Mouse (Mus musculus): Measurements from ENCODE around the gene Tldc2. TPM values are rescaled to one million over a fixed set of nuclear protein-coding genes. Genes with fewer than 3 reads are reported as not detected.

Tldc2 gene
- polyA plus RNA-seq, 1 experiment from 2014 or later = not detected

DNA sequence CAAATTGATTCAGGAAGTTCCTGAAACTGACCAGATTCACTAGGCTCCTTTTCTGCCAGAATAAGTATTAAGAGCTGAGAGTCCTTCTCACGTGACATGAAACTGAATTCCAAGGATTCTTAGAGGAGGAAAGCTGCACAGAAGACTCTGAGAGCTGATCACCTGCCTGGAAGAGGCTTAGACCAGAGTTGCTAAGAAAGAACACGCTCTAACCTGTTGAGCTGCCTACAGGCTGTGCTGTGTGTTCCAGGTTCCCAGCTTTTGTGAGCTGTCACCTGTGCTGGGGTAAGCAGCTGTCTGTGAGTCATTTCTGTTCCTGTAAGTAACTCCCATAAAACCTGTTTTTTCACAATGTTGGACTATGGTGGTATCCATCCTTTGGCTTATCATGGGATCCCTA lies 40.9 kb upstream of the Tldc2 start:
- no peaks in the 10 kb centered on the region for H3K27me3 ChIP-seq (ENCODE audit: insufficient read depth, low read length)
- peaks cover 61% of the 10 kb centered on the region for H3K36me3 ChIP-seq (ENCODE audit: insufficient read depth)
- no peak for TF ChIP-seq CTCF (IDR thresholded peaks at IDR 0.05; ENCODE audit: low read depth)
- no peaks in the 10 kb centered on the region for H3K9me3 ChIP-seq (ENCODE audit: low read depth, low read length)
- no peak overlapping the region for H3K4me3 ChIP-seq (ENCODE audit: low read depth, low read length)
- H3K27ac ChIP-seq (ENCODE audit: low read depth) = no peak overlapping the region
- H3K4me2 ChIP-seq = no peak overlapping the region
- H3K9ac ChIP-seq = no peak overlapping the region
- ATAC-seq (ENCODE audit: insufficient read depth) = no peak
- no peak for DNase-seq
- H3K4me1 ChIP-seq (ENCODE audit: insufficient read depth) = no peaks in the 10 kb centered on the region
- WGBS = 95% methylated on average over 2 of the region's 2 CpGs

DNA sequence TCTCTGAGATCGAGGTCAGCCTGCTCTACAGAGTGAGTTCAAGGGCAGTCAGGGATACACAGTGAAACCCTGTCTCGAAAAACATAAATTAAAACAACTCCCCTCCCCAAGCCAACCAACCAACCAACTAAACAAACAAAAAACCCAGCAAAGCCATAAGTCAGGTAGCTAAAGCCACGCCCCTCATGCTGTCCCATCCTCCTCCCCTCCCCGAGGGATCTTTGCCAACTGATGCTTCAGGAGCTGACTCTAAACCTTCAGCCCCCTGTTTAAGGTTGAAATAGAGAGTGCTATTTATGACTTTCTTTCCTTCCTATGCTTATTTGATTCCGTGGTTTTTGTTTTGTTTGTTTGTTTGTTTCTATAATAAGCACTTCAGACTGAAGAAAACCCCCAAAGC lies 39.9 kb upstream of the Tldc2 start:
- Histone ChIP-seq H3K36me3 (ENCODE audit: insufficient read depth) (peaks cover 59% of the 10 kb centered on the region), H3K4me1 (ENCODE audit: insufficient read depth) (no peaks in the 10 kb centered on the region), H3K9me3 (ENCODE audit: low read depth, low read length) (no peaks in the 10 kb centered on the region), H3K27ac (ENCODE audit: low read depth) (no peak overlapping the region), H3K9ac (no peak overlapping the region), H3K27me3 (ENCODE audit: insufficient read depth, low read length) (no peaks in the 10 kb centered on the region), H3K4me2 (no peak overlapping the region), H3K4me3 (ENCODE audit: low read depth, low read length) (no peak overlapping the region)
- 93% methylated on average over 5 of the region's 5 CpGs for WGBS
- ATAC-seq (ENCODE audit: insufficient read depth) (no peak), DNase-seq (no peak)
- no peak for TF ChIP-seq CTCF (IDR thresholded peaks at IDR 0.05; ENCODE audit: low read depth)

DNA sequence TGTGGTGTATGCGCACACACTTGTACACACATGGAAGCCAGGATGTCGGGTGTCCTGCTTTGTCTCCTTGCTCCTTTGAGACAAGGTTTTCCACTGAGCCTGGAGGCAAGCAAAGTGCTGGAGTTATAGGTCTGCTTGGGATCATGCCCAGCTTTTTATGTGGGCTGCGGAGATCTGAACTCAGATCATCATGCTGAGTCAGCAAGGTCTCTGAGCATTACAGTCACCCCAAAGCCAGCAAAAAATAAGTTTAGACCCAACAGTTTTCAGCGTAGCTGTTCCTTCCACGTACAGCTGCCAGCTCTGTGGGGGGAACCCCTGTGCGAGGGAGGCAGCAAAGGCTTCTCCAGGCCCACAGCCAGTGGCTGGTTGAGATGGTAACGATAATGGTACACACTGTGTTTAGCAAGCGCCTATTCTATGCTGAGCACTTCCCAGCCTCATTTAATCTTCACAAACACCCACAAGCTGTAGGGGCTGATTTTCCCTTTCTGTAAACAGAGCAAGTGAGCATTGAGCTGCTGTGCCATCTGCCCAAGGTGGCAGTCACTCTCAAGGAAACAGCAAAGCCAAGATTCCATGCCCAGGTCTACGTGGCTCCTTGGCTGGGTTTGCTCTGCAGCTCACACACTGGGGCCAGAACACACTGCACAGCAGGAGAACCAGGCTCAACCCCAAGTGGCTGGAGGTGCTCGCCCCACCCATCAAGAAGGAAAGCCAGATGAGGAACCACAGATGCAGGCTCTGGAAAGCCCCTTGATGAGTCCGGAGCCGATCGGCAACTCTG lies 38.3 kb upstream of the Tldc2 start:
- WGBS = 81% methylated on average over 13 of the region's 13 CpGs
- H3K27ac ChIP-seq (ENCODE audit: low read depth) = peak overlapping the region; percentile 2; the same call in 1 of the 2 replicates
- no peak for ATAC-seq (ENCODE audit: insufficient read depth)
- TF ChIP-seq CTCF (IDR thresholded peaks at IDR 0.05; ENCODE audit: low read depth) = no peak
- no peak overlapping the region for H3K9ac ChIP-seq
- H3K4me1 ChIP-seq (ENCODE audit: insufficient read depth) = no peaks in the 10 kb centered on the region
- no peaks in the 10 kb centered on the region for H3K9me3 ChIP-seq (ENCODE audit: low read depth, low read length)
- H3K4me2 ChIP-seq = no peak overlapping the region
- H3K36me3 ChIP-seq (ENCODE audit: insufficient read depth) = peaks cover 69% of the 10 kb centered on the region
- H3K27me3 ChIP-seq (ENCODE audit: insufficient read depth, low read length) = no peaks in the 10 kb centered on the region
- H3K4me3 ChIP-seq (ENCODE audit: low read depth, low read length) = no peak overlapping the region
- DNase-seq = no peak

DNA sequence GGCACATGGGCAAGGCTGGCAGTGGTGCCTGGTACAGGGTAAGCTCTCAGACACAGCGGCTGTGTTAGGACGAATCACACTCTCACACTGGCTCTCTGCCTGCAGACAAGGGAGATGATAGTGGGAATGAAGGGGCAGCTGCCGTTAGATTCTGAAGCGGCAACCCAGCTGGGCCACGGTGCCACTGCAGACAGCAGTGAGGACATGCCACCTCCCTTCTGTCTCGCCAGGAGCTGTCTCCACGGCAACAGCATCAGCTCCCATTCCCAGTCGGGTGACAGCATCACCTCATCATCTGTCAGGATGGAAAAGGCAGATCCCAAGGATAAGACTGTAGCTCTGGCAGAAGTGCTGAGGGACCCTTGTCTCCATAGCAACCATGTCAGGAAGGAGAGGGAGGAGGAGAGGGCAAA lies 37.0 kb upstream of the Tldc2 start:
- DNase-seq = peak; percentile 59

DNA sequence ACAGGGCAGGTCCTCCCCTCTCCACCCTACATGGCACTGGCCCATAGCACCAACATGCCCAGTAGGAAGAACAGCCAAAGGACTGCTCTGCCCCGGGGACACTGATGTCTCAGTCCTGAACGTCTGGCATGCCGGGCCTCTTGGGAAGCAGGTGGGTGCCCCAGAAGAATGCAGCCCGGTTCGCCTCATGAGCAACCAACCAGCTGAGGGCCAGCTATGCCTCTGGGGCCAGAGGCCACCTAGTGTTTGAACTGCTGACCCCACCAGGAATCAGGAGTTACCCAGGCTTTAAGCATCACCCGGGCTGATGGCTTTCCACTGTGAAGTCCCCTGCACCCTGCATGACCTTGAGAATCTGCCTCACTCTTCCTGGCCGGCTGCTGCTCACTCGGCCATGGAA lies 34.4 kb upstream of the Tldc2 start:
- DNase-seq (no peak), ATAC-seq (ENCODE audit: insufficient read depth) (no peak)
- Histone ChIP-seq H3K27ac (ENCODE audit: low read depth) (no peak overlapping the region), H3K4me3 (ENCODE audit: low read depth, low read length) (no peak overlapping the region), H3K9ac (no peak overlapping the region), H3K4me2 (no peak overlapping the region), H3K4me1 (ENCODE audit: insufficient read depth) (peaks cover 7% of the 10 kb centered on the region; the same call in 1 of the 2 replicates), H3K9me3 (ENCODE audit: low read depth, low read length) (no peaks in the 10 kb centered on the region), H3K27me3 (ENCODE audit: insufficient read depth, low read length) (no peaks in the 10 kb centered on the region), H3K36me3 (ENCODE audit: insufficient read depth) (peaks cover 63% of the 10 kb centered on the region)
- TF ChIP-seq CTCF (IDR thresholded peaks at IDR 0.05; ENCODE audit: low read depth) = no peak
- 75% methylated on average over 8 of the region's 8 CpGs for WGBS

More for the DNA sequence above, 37.0 kb upstream of the Tldc2 start:
- no peak overlapping the region for H3K27ac ChIP-seq (ENCODE audit: low read depth)
- H3K36me3 ChIP-seq (ENCODE audit: insufficient read depth) = peaks cover 69% of the 10 kb centered on the region
- H3K4me3 ChIP-seq (ENCODE audit: low read depth, low read length) = no peak overlapping the region
- no peak for TF ChIP-seq CTCF (IDR thresholded peaks at IDR 0.05; ENCODE audit: low read depth)
- H3K4me1 ChIP-seq (ENCODE audit: insufficient read depth) = no peaks in the 10 kb centered on the region
- H3K9ac ChIP-seq = no peak overlapping the region
- no peak overlapping the region for H3K4me2 ChIP-seq
- no peak for ATAC-seq (ENCODE audit: insufficient read depth)
- no peaks in the 10 kb centered on the region for H3K9me3 ChIP-seq (ENCODE audit: low read depth, low read length)
- 49% methylated on average over 8 of the region's 8 CpGs for WGBS
- H3K27me3 ChIP-seq (ENCODE audit: insufficient read depth, low read length) = no peaks in the 10 kb centered on the region

DNA sequence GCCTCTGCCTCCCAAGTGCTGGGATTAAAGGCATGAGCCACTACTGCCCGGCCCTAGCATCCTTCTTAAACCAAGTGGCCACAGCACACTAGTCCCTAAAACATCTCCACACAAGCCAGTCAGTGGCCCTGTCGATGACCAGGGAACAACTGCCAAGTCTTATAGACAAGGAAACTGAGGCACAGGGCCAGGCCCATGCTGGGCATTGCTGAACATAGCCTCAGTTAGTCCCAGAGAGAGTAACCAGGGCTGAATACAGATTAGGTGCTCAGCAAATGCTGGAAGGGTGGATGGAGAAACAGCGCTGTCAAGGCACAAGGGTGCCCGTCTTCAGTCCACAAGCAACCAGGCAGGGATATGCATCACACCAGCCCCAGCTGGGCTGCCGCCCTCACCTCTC lies 33.7 kb upstream of the Tldc2 start:
- Histone ChIP-seq H3K9ac (no peak overlapping the region), H3K4me2 (no peak overlapping the region), H3K36me3 (ENCODE audit: insufficient read depth) (peaks cover 69% of the 10 kb centered on the region), H3K9me3 (ENCODE audit: low read depth, low read length) (no peaks in the 10 kb centered on the region), H3K4me3 (ENCODE audit: low read depth, low read length) (no peak overlapping the region), H3K27ac (ENCODE audit: low read depth) (no peak overlapping the region), H3K4me1 (ENCODE audit: insufficient read depth) (peaks cover 7% of the 10 kb centered on the region; the same call in 1 of the 2 replicates), H3K27me3 (ENCODE audit: insufficient read depth, low read length) (no peaks in the 10 kb centered on the region)
- TF ChIP-seq CTCF (IDR thresholded peaks at IDR 0.05; ENCODE audit: low read depth) = no peak
- 91% methylated on average over 5 of the region's 5 CpGs for WGBS
- DNase-seq = no peak
- ATAC-seq (ENCODE audit: insufficient read depth) = no peak

DNA sequence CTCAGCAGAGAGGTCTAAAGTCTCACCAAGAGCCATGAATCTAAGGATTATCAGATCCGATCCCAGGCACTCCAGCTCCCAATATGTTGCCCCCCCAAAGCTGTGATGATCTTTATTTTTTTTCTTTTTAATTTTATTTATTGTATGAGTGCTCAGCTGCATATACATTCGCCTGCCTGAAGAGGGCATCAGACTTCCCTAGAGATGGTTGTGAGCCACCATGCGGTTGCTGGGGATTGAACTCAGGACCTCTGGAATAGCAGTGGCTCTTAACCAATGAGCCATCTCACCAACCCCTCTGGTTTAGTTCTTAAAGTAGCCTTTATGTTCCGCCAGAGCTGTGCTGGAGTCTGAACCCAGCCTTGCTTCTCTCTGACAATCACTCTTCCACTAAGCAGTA lies 33.1 kb upstream of the Tldc2 start:
- Histone ChIP-seq H3K27me3 (ENCODE audit: insufficient read depth, low read length) (no peaks in the 10 kb centered on the region), H3K4me1 (ENCODE audit: insufficient read depth) (peaks cover 11% of the 10 kb centered on the region; the same call in 1 of the 2 replicates), H3K4me2 (no peak overlapping the region), H3K9ac (no peak overlapping the region), H3K9me3 (ENCODE audit: low read depth, low read length) (no peaks in the 10 kb centered on the region), H3K36me3 (ENCODE audit: insufficient read depth) (peaks cover 69% of the 10 kb centered on the region), H3K27ac (ENCODE audit: low read depth) (peak overlapping the region; percentile 88; the same call in 1 of the 2 replicates), H3K4me3 (ENCODE audit: low read depth, low read length) (no peak overlapping the region)
- ATAC-seq (ENCODE audit: insufficient read depth) (no peak), DNase-seq (peak; percentile 43)
- TF ChIP-seq CTCF (IDR thresholded peaks at IDR 0.05; ENCODE audit: low read depth) = peak; percentile 43
- WGBS = 73% methylated on average over 4 of the region's 4 CpGs
